Mouse (Mus musculus): ENCODE measurements around the gene Gatd1. TPM values are rescaled to one million over a fixed set of nuclear protein-coding genes. Genes with fewer than 3 reads are reported as not detected.

Gatd1 gene
- total RNA-seq, 2 experiments from 2014 or later = 43.1 to 44.6 TPM

DNA sequence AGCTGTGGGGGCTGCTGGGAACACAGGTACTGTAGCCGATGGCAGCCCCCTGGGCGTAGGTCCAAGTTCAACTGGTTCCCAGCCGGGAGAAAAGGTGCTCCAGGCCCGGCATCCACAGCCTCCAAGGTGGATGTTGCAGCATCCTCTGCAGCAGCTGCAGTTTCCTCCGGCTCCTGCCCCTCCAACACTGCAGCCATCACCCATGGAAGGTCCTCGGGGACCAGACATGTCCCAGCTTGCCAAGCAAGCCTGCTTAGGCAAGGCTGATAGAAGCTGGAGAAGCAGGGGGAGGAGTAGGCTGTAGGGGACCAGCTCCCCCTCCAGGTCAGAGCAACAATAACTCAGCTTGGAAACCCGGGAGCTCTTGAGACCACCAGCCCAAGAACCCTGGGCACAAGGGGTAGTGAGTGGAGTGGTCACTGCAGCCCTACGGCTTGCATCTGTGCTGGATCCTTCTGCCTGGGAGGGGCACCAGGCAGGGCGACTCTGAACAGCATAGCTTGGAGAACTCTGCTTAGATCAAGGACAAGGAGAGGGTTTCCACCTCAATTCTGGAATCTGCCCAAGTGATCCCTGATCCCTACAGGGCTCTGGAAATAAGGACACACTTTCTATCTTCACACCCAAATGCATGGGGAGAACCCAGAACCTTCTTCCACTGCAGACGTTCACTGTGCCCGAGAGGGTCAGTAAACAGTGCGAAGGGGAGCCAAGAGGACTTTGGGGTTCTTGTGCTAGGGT, 29.3 kb upstream of the Gatd1 start:
- intact Hi-C loops (cut with DNase I) = no loop called here
- peak; percentile 57 for DNase-seq

DNA sequence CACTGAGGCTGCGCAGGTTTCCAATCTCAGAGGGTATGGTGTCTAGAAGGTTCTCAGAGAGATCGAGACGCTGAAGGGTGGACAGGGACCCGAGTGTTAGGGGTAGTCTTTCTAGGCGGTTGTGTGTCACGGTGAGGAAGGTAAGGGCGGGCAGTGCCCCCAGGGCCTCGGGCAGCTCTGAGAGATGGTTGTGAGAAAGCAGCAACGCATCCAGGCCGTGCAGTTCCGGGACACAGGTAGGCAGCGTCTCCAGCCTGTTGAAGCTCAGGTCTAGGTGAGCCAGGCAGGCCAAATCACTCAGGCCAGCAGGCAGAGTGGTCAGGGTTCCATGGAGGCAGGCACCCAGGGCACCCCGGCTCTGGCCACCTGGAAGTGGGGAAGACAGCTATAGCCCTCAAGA, 28.3 kb upstream of the Gatd1 start:
- no peak for DNase-seq
- intact Hi-C loops (cut with DNase I) = no loop called here

DNA sequence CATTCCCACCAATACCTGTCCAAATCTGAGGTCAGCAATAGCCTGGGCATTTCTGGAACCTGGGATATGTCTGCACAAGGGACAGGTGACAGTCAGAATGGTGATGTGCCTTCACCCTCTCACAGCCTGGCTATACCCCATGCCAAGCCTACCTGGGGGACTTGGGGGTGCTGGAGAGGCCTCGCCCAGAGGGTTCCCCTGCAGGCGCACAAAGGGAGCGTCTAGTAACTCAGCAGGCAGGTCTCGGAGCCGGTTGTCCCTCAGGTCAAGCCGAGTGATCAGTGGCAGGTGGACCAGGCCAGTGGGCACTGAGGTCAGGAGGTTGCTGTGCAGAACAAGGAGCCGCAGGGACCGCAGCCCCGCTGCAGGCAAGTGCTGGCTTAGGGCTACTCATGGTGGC, 27.5 kb upstream of the Gatd1 start:
- no peak for DNase-seq
- intact Hi-C loops (cut with DNase I) = no loop called here

DNA sequence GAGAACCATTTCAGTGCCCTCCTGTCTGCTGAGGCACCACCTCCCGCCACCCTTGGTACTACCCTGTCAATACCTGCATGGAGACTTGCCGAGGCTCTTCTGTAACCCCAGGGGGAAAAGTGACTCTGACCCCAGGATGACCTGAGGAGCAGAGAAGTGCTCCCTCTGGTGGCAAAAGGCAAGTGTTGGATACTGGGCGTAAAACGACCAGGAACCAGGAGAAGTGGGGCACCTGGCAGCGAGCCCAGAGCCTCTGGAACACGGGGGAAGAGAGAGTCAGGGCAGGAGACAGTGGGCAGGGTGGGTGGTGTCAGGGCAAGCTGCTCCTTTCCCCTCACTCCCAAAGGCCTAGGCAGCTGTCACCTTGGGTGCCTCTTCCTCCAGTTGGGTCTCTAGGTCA, 26.7 kb upstream of the Gatd1 start:
- intact Hi-C loops (cut with DNase I) = no loop called here
- DNase-seq = peak; percentile 78

DNA sequence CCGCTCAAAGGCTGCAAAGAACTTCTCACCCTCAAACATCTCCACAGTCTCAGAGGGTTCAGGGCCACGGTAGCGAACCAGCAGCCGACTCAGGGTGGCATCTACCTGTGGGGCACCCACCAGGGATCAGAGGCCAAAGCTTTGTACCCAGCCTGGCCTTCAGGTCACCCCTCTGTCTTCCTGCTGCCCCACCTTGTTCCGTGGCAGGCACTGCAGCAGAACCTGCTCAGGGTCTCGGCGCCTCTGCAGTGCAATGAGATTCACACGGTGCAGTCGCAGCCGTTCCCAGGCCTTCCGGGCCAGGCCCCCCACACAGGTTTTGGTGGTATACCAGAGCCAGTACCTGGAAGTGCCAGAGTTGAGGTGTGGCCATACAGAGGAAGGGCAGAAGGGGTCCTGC, 25.9 kb upstream of the Gatd1 start:
- no peak for DNase-seq
- intact Hi-C loops (cut with DNase I) = no loop called here

DNA sequence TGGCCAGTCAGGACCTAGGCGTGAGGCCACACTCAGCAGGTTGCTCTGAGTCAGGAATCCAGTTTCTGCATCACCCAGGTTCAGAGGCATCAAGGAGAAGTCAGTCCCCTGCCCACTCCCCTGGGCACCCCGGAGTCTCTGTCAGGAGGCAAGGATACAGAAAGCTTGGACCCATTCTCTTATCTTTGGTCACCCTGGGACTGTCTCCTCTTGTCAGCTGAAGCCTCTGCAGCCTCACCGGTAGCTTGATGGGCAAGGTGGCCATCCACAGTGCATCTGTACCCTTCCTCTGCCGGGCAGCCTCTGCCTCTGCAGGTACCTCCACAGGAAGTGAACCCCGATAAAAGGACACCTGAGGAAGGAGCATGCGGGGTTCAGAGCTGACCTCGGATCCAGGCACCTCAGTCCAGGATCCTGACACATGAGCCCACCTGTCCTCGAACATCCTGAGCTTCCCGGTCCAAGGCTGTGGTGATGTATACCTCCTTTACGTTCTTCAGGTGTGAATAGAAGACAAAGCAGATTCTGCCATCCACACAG, 25.3 kb upstream of the Gatd1 start:
- intact Hi-C loops (cut with DNase I) = no loop called here
- DNase-seq = no peak

DNA sequence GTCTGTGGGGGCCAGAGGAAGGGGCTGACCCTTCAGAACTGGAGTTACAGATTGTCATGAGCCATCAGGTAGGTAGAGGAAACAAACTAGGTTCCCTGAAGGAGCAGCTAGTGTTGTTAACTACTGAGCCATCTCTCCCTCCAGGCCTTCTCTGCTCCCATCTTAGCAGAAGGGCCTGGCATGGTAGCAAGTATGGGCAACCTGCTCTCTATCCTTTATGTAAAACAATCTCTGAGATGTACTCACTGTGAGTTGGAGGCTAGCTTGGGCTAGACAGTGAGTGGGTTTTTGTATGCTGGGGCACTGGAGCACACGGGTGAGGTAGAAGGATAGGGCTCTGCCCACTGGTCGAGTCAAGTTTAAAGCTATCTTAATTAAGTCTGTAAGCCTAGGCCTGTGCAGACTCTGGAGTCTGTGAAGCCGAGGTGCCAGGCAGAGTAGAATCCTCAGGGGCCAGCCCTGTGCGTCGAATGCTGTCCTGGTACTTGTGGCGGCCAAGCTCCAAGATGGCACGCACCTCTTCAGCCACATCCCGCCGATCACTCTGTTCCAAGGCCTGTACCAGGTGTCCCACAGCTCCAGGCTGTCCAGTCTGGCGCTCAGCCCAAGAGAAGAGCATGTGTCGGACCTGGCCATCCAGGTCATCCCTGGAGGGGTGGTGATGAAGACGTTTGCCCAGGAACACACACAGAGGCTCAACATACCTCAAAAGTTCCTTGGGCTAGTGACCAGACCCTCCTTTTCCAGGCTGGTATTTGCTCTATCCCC, 24.4 kb upstream of the Gatd1 start:
- intact Hi-C loops (cut with DNase I) = no loop called here
- DNase-seq = no peak

DNA sequence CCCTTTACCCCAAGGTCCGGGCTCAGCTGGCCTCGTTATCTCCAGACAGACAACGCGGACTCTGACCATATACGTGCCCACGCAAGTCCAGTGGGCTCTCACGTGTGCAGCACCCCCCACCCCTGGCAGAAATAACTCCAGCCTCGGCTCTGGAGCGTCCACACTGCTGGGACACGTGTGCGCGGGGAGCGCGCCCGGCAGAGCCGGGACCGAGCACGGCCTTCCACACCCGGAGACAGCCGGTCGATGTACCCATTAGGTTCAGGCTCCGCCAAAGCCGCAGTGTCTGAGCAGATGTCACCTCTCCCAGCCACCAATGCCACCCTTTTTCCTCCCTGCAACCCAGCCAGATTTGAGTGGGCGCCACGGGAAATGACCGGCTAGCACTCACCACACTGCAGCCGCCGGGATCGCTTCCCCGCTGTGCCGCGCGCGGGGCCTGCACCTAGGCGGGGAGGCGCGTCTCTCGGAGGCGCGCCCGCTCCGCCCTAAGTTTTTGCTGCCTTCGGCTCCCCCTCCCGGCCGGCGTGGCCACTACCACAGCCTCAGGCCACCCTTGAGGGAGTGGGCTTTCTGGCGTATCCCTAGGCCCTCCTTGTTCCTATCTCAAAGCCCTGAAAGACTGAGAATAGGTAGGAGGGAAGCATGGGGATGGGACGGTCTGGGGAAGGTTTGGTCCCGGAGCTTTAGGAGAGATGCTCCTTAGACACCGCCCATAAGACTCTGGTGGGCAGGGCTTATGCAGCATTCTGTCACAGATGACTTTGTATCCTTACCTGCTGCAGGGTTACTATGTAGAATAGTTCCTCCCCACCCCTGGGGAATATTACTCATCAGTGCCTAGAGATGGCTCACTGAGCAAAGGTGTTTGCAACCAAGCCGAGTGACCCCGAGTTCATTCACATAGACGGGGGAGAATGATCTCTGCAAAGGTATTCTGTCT, 23.5 kb upstream of the Gatd1 start, which contains the start of gene Slc25a22:
Gene Slc25a22, minus strand, starts transcription at position 715 of the 943 bp plus-strand sequence.
- peak; percentile 86 for DNase-seq
- intact Hi-C loops (cut with DNase I) = no loop called here

DNA sequence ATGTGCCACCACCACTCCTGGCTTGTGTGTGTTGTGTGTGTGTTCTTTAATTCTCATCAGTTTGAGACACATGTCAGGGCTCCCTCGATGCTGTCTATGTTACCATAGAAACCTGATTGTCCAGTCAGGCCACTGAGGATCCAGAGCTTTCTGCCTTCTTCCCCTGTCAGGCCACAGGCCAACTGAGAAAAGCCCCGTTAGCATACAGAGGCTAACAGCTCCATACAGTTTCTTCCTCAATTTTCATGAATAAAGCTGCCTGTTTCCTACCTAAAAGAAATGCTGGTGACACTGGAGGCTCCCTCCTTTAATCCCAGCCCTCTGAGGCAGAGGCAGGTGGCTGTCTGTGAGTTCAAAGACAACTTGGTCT, 22.6 kb upstream of the Gatd1 start:
- intact Hi-C loops (cut with DNase I) = no loop called here
- DNase-seq = no peak

DNA sequence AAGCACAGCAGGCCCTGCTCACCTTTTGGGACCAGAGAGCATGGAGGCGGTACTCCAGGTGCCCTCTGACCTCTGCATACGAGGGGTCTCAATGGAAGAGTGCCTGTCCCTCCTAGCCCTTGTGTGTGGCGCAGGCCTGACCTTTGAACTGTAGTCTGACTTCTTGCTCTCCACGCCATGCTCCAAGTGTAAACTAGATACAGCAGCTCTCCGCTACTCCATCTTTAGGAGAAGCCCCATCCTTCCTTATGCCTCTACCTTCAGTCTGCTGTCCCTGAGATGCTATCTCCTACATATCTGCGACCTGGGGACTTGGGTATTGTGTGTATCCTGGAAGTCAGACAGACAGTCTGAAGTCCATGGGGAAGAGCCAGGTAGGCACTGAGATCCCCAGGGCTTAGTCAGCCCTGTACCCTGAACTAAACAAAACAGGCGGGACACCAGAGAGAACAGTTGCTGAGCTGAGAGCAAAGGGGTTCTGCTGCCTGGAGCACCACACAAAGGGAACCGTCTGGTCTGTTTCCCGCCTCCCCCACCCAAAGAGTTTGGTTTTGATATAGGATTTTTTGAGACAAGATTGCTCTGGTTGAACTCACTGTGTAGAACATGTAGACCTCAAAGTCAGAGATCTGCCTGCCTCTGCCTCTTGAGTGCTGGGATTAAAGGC, 22.1 kb upstream of the Gatd1 start:
- intact Hi-C loops (cut with DNase I) = no loop called here
- no peak for DNase-seq

DNA sequence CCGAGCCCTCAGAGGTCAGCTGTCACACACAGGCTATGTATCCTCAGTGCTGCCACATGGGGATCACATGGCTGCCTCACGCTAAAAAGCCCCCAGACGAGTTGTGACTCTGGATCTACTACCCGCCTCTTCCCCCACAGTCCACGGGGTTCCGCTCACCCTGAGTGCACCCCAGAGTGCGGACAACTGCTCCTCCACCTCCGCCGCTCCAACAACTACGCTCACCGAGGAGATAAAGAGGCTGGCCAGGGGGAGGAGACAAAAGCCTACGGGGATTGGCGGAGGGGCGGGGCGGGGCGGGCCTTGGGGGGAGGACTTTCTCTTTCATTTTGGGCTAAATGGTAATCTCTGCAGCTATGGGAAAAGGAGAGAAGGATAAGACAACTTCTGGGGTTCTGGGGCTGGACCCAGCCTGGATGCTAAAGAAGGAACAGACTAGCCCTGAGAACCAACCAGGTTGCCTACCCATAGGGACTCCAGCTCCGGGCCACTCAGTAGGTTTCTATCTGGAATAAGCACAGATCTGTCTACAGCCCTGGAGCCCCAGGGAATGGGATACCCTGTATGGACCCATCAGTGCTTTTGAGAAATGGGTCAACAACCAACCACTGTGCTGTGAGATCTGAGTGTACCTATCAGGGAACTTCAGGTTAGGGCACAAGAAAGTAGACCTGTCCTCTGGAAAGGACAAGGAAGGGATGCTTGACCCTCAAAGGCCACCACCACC, 21.4 kb upstream of the Gatd1 start:
- peak; percentile 49 for DNase-seq
- intact Hi-C loops (cut with DNase I) = no loop called here

DNA sequence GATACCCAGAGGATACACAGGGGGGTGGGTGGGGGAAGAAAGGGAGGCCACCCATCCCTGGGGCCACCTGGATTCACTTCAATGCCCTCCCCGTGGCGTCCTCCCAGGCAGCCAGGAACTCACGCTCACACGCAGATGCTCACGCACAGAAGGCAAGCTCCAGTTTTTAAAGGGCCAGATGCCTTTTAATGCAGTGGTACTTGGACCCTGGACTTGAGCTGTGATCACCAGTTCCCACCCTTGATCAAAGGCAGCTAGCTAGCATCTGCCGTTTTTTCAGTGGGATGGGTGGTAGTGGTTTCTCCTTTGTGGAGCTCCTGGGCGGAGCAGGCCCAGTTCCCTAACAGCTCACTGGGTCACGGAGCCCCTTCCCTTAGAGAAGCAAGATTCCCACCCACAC, 20.5 kb upstream of the Gatd1 start:
- DNase-seq = peak; percentile 44
- intact Hi-C loops (cut with DNase I) = no loop called here

DNA sequence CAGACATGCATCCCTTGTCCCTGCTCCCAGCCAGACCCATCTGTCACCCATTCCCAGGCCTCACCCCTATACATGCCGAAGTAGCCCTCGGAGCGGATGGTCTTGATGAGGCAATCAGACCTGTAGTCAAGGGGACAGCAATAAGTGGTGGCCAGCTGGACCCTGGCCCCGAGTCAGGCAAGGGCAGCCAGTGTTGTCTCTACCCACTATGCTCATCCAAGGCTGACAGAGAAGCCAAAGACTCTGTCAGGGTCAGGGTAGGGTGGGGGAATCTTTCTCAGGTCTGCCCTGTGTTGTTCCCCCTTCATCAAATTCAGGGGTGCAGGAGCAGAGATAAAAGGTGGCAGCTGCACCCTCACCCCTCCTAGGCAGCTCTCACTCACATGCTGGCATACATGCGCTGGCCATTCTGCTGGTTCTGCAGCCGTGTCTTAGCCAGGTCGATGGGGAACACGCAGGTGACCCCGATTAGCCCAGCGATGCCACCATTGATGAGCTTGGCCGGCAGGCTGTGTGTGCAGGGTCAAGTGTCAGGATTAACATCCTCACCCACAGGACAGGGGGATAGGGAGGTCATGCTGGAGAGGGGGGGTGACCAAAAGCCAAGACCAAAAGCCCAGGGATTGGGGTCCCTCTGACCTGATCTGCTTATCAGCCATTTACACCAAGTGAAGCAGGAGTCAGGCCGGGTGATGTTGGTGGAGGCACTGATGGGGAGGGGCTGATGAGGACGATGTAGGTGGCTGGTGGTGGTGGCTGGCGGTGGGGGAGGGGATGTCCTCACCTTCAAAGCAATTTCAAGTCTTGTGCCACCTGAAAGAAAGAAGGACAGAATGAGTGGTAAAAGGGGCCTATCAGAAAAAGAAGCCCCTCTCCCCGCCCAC, 19.8 kb upstream of the Gatd1 start:
- intact Hi-C loops (cut with DNase I) = no loop called here
- DNase-seq = peak; percentile 51

DNA sequence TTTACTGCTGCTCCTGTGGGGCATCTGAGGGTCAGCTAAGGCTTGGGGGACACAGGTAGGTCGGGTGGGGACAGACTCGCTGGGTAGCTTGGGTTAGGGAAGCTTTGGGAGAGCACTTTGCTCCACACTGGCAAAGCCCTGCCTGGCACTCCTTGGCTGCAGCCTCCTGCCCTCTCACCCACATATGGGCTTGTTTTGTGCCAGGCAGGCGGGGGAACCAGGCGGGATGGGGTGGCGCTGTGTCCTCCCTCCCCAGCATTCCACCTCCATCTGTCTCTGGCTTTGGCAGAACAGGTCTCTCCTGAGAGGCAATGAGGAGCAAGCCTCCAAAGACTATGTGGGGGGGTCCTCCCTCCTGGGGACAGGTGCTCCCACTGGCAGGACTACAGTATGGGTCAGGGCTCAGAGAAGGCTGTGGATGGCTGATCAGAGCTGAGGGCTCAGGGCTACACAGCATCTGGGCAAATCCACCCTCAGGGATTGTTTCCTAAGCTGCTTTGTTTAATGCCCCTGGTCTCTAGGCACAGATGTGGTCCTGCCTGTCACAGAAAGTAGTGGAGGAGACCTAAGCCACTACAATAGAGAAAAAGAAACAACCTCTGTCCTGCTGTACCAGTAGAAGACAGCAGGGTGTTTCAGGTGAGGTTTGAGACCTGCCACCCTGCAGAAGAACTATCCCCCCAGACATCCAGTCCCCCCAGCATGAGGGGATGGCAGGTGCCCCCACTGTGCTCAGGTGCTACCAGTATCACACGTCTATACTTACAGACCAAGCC, 19.0 kb upstream of the Gatd1 start:
- intact Hi-C loops (cut with DNase I) = no loop called here
- DNase-seq = peak; percentile 84

DNA sequence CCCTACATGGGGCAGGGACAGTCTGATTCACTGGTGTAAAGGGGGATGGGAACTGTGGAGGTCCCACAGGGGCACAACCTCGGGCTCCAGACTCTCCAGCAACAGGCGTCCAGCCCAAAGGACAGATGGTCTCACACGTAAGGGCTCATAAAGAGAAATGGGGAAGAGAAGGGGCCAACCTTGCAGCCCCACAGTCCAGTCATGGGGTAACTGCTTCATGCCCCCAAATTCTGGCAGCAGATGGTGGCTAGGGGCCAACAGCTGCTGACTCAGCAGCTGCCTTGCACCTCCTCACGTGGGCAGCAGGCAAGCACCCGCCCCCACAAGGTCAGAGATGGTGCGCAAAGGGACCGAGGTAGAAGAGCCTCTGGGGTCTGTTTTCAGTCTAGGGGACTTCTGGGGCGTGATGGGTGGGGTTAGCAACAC, 18.3 kb upstream of the Gatd1 start:
- intact Hi-C loops (cut with DNase I) = no loop called here
- DNase-seq = peak; percentile 66

DNA sequence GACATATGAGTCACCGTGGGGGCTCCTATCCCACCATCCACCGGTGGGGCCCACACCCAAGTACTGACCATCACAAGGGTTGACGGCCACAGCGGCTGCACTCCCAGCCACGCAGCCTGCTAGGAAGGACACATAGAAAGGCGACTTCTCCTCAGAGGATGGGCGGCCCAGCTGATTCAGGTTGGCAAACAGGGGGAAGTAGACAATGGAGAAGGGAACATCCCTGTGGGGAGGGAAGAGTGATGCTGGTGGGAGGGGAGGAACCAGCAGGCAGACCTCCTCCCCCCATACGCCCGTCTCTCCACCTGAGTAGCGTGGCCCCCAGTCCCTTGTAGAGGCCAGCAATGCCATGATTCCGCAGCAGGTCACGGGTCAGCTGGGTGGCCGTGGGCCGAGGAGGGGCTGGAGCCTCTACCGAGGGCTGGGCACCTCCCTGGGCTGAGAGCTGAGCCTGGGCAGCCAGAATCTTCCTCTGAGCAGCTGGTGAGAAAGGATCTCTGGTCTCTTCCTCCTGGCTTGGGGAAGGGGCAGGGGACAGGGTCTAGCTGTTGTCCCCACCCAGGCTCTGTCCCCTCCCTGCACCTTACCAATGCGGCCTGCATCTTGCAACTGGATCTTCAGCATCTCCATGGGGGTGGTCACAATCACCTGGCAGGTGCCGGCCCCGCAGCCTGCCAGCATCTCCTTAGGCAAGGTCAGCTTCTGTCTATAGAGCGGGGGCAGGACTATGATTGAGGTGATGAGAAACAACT, 17.7 kb upstream of the Gatd1 start:
- intact Hi-C loops (cut with DNase I) = no loop called here

DNA sequence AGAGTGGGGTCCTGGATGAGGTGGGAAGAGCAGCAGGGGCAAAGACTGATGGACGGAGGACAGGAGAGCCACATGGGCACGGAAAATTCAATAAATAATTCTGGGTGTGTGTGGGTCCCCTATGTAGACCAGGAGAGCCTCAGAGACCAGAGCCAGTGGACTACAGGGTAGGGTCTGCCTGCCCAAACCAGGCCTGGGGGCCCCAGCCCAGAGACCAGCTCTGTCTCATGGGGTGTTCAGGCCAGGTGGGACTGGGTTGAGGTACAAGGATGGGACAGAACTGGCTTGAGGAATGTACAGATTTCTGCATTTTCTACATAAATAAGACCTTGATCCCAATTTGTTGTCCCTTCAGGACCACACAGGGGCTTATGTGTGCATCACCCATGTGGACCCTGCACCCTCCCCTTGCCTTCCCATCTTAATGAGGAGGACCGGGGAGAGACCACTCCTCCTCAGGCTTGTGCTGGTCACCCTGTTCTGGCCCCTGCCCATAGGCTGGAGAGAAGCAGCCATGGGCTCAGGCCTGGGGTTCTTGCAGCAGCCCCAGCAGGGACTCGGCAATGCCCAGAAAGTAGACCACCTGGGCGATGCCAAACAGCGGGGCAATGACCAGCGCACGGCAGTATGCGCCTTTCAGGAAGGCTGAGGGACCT, 16.8 kb upstream of the Gatd1 start:
- intact Hi-C loops (cut with DNase I) = no loop called here
- no peak for DNase-seq

More for the DNA sequence above, 17.7 kb upstream of the Gatd1 start:
- DNase-seq = no peak

All from left cerebral cortex, postnatal 4 days (tissue).